Mouse (Mus musculus): ENCODE data around the gene Tepp. TPM values are rescaled to one million over a fixed set of nuclear protein-coding genes. Genes with fewer than 3 reads are reported as not detected.

Gene Tepp
- polyA plus RNA-seq, 1 experiment from 2014 or later = 0.43 TPM

- peak; percentile 56 for ATAC-seq (ENCODE audit: low FRiP score, low TSS enrichment)
- 3% methylated on average over 62 of the region's 62 CpGs for WGBS
Measured at GRCm38 (mm10) chr8:95352871-95353866, 42.8 kb downstream of the Tepp start.

GRCm38 (mm10) chr8:95354606-95355005 is 44.2 kb downstream of the Tepp start:
- no peak for ATAC-seq (ENCODE audit: low FRiP score, low TSS enrichment)
- Histone ChIP-seq H3K4me2 (replicated peaks; ENCODE audit: low read depth, low read length) (no peak overlapping the region), H3K4me3 (ENCODE audit: low read length) (no peak overlapping the region), H3K27me3 (ENCODE audit: control insufficient read depth, insufficient read depth, low read length) (peaks cover 5% of the 10 kb centered on the region; the same call in 1 of the 2 replicates), H3K9me3 (ENCODE audit: control insufficient read depth, low read length) (no peaks in the 10 kb centered on the region), H3K4me1 (ENCODE audit: control insufficient read depth, insufficient read depth, low read length) (peaks cover 12% of the 10 kb centered on the region; the same call in 1 of the 2 replicates), H3K36me3 (ENCODE audit: control insufficient read depth, insufficient read depth, low read length) (no peaks in the 10 kb centered on the region), H3K9ac (ENCODE audit: low read depth, low read length) (no peak overlapping the region), H3K27ac (ENCODE audit: low read depth, low read length) (no peak overlapping the region)
- 88% methylated on average over 2 of the region's 2 CpGs for WGBS

More at GRCm38 (mm10) chr8:95352871-95353866, 42.8 kb downstream of the Tepp start:
- Histone ChIP-seq H3K36me3 (ENCODE audit: control insufficient read depth, insufficient read depth, low read length) (no peaks in the 10 kb centered on the region), H3K9ac (ENCODE audit: low read depth, low read length) (peak overlapping the region; percentile 83), H3K4me2 (replicated peaks; ENCODE audit: low read depth, low read length) (peak overlapping the region; percentile 99), H3K4me1 (ENCODE audit: control insufficient read depth, insufficient read depth, low read length) (peaks cover 7% of the 10 kb centered on the region; the same call in 1 of the 2 replicates), H3K27me3 (ENCODE audit: control insufficient read depth, insufficient read depth, low read length) (peaks cover 5% of the 10 kb centered on the region; the same call in 1 of the 2 replicates), H3K4me3 (ENCODE audit: low read length) (peak overlapping the region; percentile 80), H3K27ac (ENCODE audit: low read depth, low read length) (peak overlapping the region; percentile 65; the same call in 1 of the 2 replicates), H3K9me3 (ENCODE audit: control insufficient read depth, low read length) (no peaks in the 10 kb centered on the region)

GRCm38 (mm10) chr8:95358550-95359411 is 48.4 kb downstream of the Tepp start:
- no peaks in the 10 kb centered on the region for H3K27me3 ChIP-seq (ENCODE audit: control insufficient read depth, insufficient read depth, low read length)
- WGBS = 41% methylated on average over 8 of the region's 8 CpGs
- no peak overlapping the region for H3K27ac ChIP-seq (ENCODE audit: low read depth, low read length)
- ATAC-seq (ENCODE audit: low FRiP score, low TSS enrichment) = no peak; the same call in 1 of the 2 replicates
- H3K4me1 ChIP-seq (ENCODE audit: control insufficient read depth, insufficient read depth, low read length) = peaks cover 12% of the 10 kb centered on the region; the same call in 1 of the 2 replicates
- H3K9me3 ChIP-seq (ENCODE audit: control insufficient read depth, low read length) = no peaks in the 10 kb centered on the region
- no peaks in the 10 kb centered on the region for H3K36me3 ChIP-seq (ENCODE audit: control insufficient read depth, insufficient read depth, low read length)
- H3K4me3 ChIP-seq (ENCODE audit: low read length) = no peak overlapping the region
- no peak overlapping the region for H3K4me2 ChIP-seq (replicated peaks; ENCODE audit: low read depth, low read length)
- no peak overlapping the region for H3K9ac ChIP-seq (ENCODE audit: low read depth, low read length)

- 49% methylated on average over 7 of the region's 7 CpGs for WGBS
- ATAC-seq (ENCODE audit: low FRiP score, low TSS enrichment) = no peak
- Histone ChIP-seq H3K36me3 (ENCODE audit: control insufficient read depth, insufficient read depth, low read length) (no peaks in the 10 kb centered on the region), H3K27ac (ENCODE audit: low read depth, low read length) (no peak overlapping the region), H3K9me3 (ENCODE audit: control insufficient read depth, low read length) (no peaks in the 10 kb centered on the region), H3K4me1 (ENCODE audit: control insufficient read depth, insufficient read depth, low read length) (peaks cover 11% of the 10 kb centered on the region; the same call in 1 of the 2 replicates), H3K4me2 (replicated peaks; ENCODE audit: low read depth, low read length) (no peak overlapping the region), H3K4me3 (ENCODE audit: low read length) (no peak overlapping the region), H3K9ac (ENCODE audit: low read depth, low read length) (no peak overlapping the region), H3K27me3 (ENCODE audit: control insufficient read depth, insufficient read depth, low read length) (no peaks in the 10 kb centered on the region)
Measured at GRCm38 (mm10) chr8:95360181-95361015, 50.0 kb downstream of the Tepp start.

- Histone ChIP-seq H3K9ac (ENCODE audit: low read depth, low read length) (no peak overlapping the region), H3K27ac (ENCODE audit: low read depth, low read length) (no peak overlapping the region), H3K4me3 (ENCODE audit: low read length) (no peak overlapping the region), H3K36me3 (ENCODE audit: control insufficient read depth, insufficient read depth, low read length) (no peaks in the 10 kb centered on the region), H3K4me1 (ENCODE audit: control insufficient read depth, insufficient read depth, low read length) (peaks cover 11% of the 10 kb centered on the region; the same call in 1 of the 2 replicates), H3K9me3 (ENCODE audit: control insufficient read depth, low read length) (no peaks in the 10 kb centered on the region), H3K27me3 (ENCODE audit: control insufficient read depth, insufficient read depth, low read length) (no peaks in the 10 kb centered on the region), H3K4me2 (replicated peaks; ENCODE audit: low read depth, low read length) (no peak overlapping the region)
- no peak for ATAC-seq (ENCODE audit: low FRiP score, low TSS enrichment)
- 81% methylated on average over 3 of the region's 3 CpGs for WGBS
Measured at GRCm38 (mm10) chr8:95361016-95361341, 50.6 kb downstream of the Tepp start.

GRCm38 (mm10) chr8:95362272-95362671 is 51.9 kb downstream of the Tepp start:
- Histone ChIP-seq H3K4me3 (ENCODE audit: low read length) (no peak overlapping the region), H3K9ac (ENCODE audit: low read depth, low read length) (no peak overlapping the region), H3K9me3 (ENCODE audit: control insufficient read depth, low read length) (no peaks in the 10 kb centered on the region), H3K27ac (ENCODE audit: low read depth, low read length) (no peak overlapping the region), H3K36me3 (ENCODE audit: control insufficient read depth, insufficient read depth, low read length) (no peaks in the 10 kb centered on the region), H3K4me2 (replicated peaks; ENCODE audit: low read depth, low read length) (no peak overlapping the region), H3K4me1 (ENCODE audit: control insufficient read depth, insufficient read depth, low read length) (peaks cover 11% of the 10 kb centered on the region; the same call in 1 of the 2 replicates), H3K27me3 (ENCODE audit: control insufficient read depth, insufficient read depth, low read length) (no peaks in the 10 kb centered on the region)
- 37% methylated on average over 6 of the region's 6 CpGs for WGBS
- ATAC-seq (ENCODE audit: low FRiP score, low TSS enrichment) = no peak

GRCm38 (mm10) chr8:95363849-95364248 is 53.5 kb downstream of the Tepp start:
- H3K36me3 ChIP-seq (ENCODE audit: control insufficient read depth, insufficient read depth, low read length) = peaks cover 2% of the 10 kb centered on the region; the same call in 1 of the 2 replicates
- no peak for ATAC-seq (ENCODE audit: low FRiP score, low TSS enrichment)
- no peak overlapping the region for H3K9ac ChIP-seq (ENCODE audit: low read depth, low read length)
- WGBS = 97% methylated on average over 2 of the region's 2 CpGs
- no peak overlapping the region for H3K4me2 ChIP-seq (replicated peaks; ENCODE audit: low read depth, low read length)
- peaks cover 7% of the 10 kb centered on the region; the same call in 1 of the 2 replicates for H3K4me1 ChIP-seq (ENCODE audit: control insufficient read depth, insufficient read depth, low read length)
- H3K9me3 ChIP-seq (ENCODE audit: control insufficient read depth, low read length) = no peaks in the 10 kb centered on the region
- H3K27me3 ChIP-seq (ENCODE audit: control insufficient read depth, insufficient read depth, low read length) = no peaks in the 10 kb centered on the region
- H3K4me3 ChIP-seq (ENCODE audit: low read length) = no peak overlapping the region
- H3K27ac ChIP-seq (ENCODE audit: low read depth, low read length) = no peak overlapping the region

Data from kidney, embryonic 14.5 days (tissue).